Mouse (Mus musculus): ENCODE data around the gene Sash1.

DNA sequence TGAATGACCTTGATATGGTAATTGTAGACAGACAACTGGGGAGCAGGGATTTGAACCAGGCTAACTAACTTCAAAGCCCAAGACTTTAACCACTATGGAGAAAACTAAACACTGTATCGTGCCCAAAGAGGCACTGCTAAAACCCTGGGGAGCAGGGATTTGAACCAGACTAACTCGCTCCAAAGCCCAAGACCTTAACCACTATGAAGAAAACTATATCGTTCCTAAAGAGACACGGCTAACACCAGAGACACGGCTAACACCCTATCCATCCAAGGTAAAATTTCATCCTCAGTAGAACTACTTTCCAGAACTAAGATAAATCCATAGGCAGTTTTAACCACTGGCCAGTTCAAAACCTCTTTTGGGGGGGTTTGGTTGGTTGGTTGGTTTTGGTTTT, 1.3 kb downstream of the Sash1 start:
- TF ChIP-seq CTCF (IDR thresholded peaks at IDR 0.05; ENCODE audit: low read depth, low read length) (no peak), POLR2A (IDR thresholded peaks at IDR 0.05; ENCODE audit: extremely low read depth, insufficient read depth, low read length) (no peak)

All from liver, adult 2 months (tissue).